Mouse (Mus musculus): ENCODE data around the gene Arfrp1. TPM values are rescaled to one million over a fixed set of nuclear protein-coding genes. Genes with fewer than 3 reads are reported as not detected.
A peak's percentile ranks its signal among the peaks of the same experiment; 100 is the strongest.

Arfrp1 gene
- total and polyA plus RNA-seq, 2 experiments from 2014 or later, result 14.7 to 70.7 TPM

DNA sequence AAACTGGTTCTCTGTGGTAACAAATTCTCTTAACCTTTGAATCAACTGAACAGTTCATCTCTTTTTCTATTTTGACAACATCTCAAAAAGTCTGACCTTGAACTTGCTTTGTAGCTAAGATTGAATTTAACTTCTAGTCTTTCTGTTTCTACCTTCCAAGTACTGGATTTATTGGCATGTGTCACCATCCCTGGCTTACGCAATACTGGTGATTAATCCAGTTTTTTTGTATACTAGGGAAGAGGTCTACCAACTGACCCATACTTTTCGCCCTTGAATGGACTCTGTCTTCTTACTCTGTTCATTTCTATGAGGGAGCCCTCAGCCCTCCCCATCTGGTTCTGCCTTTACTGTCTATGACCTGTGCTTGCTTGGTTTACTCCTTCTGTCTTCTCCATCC is 39.1 kb downstream of the Arfrp1 start:
- H3K4me2 ChIP-seq (ENCODE audit: low read depth, low read length), result no peak overlapping the region
- no peak overlapping the region for H3K4me3 ChIP-seq (ENCODE audit: low read length)
- DNase-seq (ENCODE audit: low spot score) (no peak), ATAC-seq (no peak)
- no peaks in the 10 kb centered on the region for H3K27me3 ChIP-seq (ENCODE audit: insufficient read depth, low read length)
- no peak overlapping the region for H3K27ac ChIP-seq
- WGBS, result 93% methylated on average over 2 of the region's 2 CpGs
- H3K9ac ChIP-seq (replicated peaks; ENCODE audit: low read length), result no peak overlapping the region
- TF ChIP-seq CTCF (IDR thresholded peaks at IDR 0.05; ENCODE audit: low read depth), result no peak
- no peaks in the 10 kb centered on the region for H3K4me1 ChIP-seq (ENCODE audit: insufficient read depth, low read length)
- H3K9me3 ChIP-seq (ENCODE audit: low read length), result no peaks in the 10 kb centered on the region
- peaks cover 44% of the 10 kb centered on the region for H3K36me3 ChIP-seq (ENCODE audit: insufficient read depth, low read length)

DNA sequence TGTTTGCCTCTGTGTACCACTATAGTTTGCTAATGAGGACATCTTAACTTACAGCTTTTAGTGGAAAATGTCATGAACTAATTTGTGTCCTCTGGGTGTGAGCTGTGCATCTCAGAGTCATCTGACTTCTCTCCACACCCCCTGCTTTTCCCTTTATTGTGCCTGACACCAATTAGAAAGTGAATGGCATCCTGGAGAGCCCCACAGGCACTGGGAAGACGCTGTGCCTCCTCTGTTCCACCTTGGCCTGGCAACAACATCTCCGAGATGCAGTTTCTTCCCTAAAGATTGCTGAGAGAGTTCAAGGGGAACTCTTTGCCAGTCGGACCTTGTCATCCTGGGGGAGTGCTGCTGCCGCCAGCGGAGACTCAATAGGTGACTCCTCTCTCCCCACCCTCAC is 43.1 kb downstream of the Arfrp1 start:
- H3K9me3 ChIP-seq (ENCODE audit: low read length), result no peaks in the 10 kb centered on the region
- 0 out of 2 replicates have a peak, but pooled peaks cover 6% of the 10 kb centered on the region for H3K4me1 ChIP-seq (ENCODE audit: insufficient read depth, low read length)
- ATAC-seq, result no peak
- H3K36me3 ChIP-seq (ENCODE audit: insufficient read depth, low read length), result peaks cover 24% of the 10 kb centered on the region
- H3K4me2 ChIP-seq (ENCODE audit: low read depth, low read length), result no peak overlapping the region
- TF ChIP-seq CTCF (IDR thresholded peaks at IDR 0.05; ENCODE audit: low read depth), result no peak
- no peak overlapping the region for H3K27ac ChIP-seq
- H3K9ac ChIP-seq (replicated peaks; ENCODE audit: low read length), result no peak overlapping the region
- H3K4me3 ChIP-seq (ENCODE audit: low read length), result no peak overlapping the region
- no peak for DNase-seq (ENCODE audit: low spot score)
- WGBS, result 73% methylated on average over 5 of the region's 5 CpGs
- H3K27me3 ChIP-seq (ENCODE audit: insufficient read depth, low read length), result no peaks in the 10 kb centered on the region

DNA sequence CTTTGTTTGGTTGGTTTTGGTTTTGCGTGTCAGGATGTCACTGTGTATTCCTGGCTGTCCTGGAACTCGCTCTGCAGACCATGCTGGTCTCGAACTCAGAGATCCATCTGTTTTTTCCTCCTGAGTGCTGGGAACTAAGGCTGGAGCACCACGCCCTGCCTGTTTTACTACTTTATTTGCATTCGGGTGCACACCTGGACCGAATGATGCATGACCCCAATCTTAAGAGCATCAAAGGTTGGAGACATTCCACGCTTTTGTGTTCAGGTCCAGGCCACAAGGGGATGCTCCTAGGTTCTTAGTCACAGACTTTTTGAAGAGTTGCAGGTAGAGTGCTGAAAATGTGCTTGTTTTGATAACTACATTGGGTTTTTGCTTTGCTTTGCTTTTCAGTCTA is 45.1 kb downstream of the Arfrp1 start:
- peak overlapping the region; percentile 55 for H3K9ac ChIP-seq (replicated peaks; ENCODE audit: low read length)
- H3K27ac ChIP-seq, result 0 out of 2 replicates have a peak overlapping the region, but pooled peaks have one; percentile 64
- H3K36me3 ChIP-seq (ENCODE audit: insufficient read depth, low read length), result peaks cover 24% of the 10 kb centered on the region
- 0 out of 2 replicates have a peak, but pooled peaks cover 6% of the 10 kb centered on the region for H3K4me1 ChIP-seq (ENCODE audit: insufficient read depth, low read length)
- 18% methylated on average over 7 of the region's 7 CpGs for WGBS
- DNase-seq (ENCODE audit: low spot score), result no peak
- no peak for ATAC-seq
- H3K4me3 ChIP-seq (ENCODE audit: low read length), result peak overlapping the region; percentile 63
- H3K4me2 ChIP-seq (ENCODE audit: low read depth, low read length), result peak overlapping the region; percentile 77
- H3K27me3 ChIP-seq (ENCODE audit: insufficient read depth, low read length), result no peaks in the 10 kb centered on the region
- H3K9me3 ChIP-seq (ENCODE audit: low read length), result no peaks in the 10 kb centered on the region
- 0 out of 2 replicates have a peak, but pooled peaks have one; percentile 5 for TF ChIP-seq CTCF (IDR thresholded peaks at IDR 0.05; ENCODE audit: low read depth)

DNA sequence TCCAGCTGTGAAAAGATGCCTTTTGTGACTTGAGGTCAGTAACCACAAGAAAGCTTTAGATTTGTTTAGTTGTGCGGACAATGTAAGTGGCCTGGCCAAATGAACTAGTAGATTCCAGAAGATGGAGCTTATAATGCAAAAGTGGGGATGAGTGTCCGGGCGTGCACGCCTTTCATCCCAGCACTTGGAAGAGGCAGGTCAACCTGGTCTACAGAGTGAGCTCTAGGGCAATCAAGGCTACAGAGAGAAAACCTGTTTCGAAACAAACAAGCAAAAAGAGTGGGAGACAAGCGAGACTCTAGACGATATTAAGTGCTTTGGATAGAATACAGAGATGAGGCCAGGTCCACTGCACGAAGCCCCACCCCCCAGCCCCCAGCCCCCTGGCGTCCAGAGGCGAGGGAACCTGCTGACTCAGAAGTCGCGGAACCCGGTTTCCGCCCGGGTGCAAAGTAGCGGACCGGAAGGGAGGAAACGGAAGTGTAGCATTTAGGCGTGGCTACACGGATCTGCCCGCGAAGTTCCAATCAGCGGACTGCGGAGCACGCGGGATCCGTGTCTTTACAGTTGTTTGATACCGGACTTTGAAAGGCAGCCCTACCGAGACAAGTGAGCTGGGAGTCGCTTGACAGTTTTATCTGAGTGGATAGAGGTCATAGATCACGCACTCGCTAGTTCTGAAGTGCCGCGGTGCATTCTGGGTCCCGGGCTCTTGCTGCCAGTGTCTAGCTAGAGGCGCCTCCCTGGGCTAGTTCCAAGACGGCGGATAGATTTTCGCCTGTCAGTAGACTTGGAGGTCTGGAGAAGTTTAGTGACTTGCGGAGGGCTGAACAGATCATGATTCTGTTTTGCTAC is 45.7 kb downstream of the Arfrp1 start, which contains the start of gene Rtel1:
Rtel1 (plus strand) TSS at position 492 of the 855 bp plus-strand sequence.
- H3K27me3 ChIP-seq (ENCODE audit: insufficient read depth, low read length), result no peaks in the 10 kb centered on the region
- H3K4me3 ChIP-seq (ENCODE audit: low read length), result peak within 1 kb of the TSS; percentile 63
- WGBS, result 5% methylated on average over 40 of the region's 40 CpGs
- peaks cover 24% of the 10 kb centered on the region for H3K36me3 ChIP-seq (ENCODE audit: insufficient read depth, low read length)
- 0 out of 2 replicates have a peak, but pooled peaks cover 6% of the 10 kb centered on the region for H3K4me1 ChIP-seq (ENCODE audit: insufficient read depth, low read length)
- DNase-seq (ENCODE audit: low spot score), result peak; percentile 94
- peak; percentile 96 for ATAC-seq
- peak within 1 kb of the TSS; percentile 77 for H3K4me2 ChIP-seq (ENCODE audit: low read depth, low read length)
- peak within 1 kb of the TSS; percentile 55 for H3K9ac ChIP-seq (replicated peaks; ENCODE audit: low read length)
- TF ChIP-seq CTCF (IDR thresholded peaks at IDR 0.05; ENCODE audit: low read depth), result peak; percentile 38; the same call in 1 of the 2 replicates
- H3K9me3 ChIP-seq (ENCODE audit: low read length), result no peaks in the 10 kb centered on the region
- H3K27ac ChIP-seq, result peak within 1 kb of the TSS; percentile 64

DNA sequence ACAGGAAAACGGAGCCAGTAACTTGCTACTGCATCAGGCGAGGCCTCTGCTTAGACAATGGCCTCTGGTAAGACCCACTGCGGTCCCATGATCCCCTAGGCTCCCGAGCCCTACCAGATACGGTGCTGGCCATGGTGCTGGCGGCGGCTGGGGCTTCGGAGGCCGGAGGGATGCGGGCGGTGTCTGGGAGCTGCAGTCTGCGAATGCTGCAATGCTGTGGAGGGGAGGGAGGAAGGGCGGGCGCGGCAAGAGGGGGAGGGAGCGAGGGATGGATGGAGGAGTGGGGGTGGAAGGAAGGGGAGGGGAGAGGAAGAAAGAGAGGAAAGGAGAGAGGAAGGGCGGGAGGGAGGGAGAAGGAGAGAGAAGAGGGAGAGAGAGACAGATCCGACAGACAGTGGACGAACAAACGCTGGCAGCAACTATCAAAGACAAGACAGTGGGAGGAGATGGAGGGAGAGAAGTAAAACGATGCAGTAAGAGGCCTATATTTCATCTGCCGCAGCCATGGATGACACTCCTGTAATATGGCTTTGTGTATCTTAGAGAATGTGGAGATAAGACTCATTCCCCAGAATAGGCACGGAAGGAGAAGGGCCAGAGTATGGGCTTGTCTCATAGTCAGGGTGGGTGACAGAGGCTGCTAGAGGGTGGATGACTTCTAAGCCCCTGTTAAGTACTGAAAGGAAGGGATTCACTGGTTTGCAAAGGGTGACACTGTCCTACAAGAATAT is 51.0 kb downstream of the Arfrp1 start, which contains the start of gene Stmn3:
Stmn3 (minus strand) TSS at position 421 of the 731 bp plus-strand sequence.
- Histone ChIP-seq H3K4me2 (ENCODE audit: low read depth, low read length) (peak within 1 kb of the TSS; percentile 73), H3K4me3 (ENCODE audit: low read length) (peak within 1 kb of the TSS; percentile 85), H3K27me3 (ENCODE audit: insufficient read depth, low read length) (no peaks in the 10 kb centered on the region), H3K9ac (replicated peaks; ENCODE audit: low read length) (peak within 1 kb of the TSS; percentile 88), H3K36me3 (ENCODE audit: insufficient read depth, low read length) (0 out of 2 replicates have a peak, but pooled peaks cover under 1% of the 10 kb centered on the region), H3K4me1 (ENCODE audit: insufficient read depth, low read length) (peaks cover 4% of the 10 kb centered on the region; the same call in 1 of the 2 replicates), H3K9me3 (ENCODE audit: low read length) (no peaks in the 10 kb centered on the region), H3K27ac (peak within 1 kb of the TSS; percentile 90)
- ATAC-seq (peak; percentile 92), DNase-seq (ENCODE audit: low spot score) (peak; percentile 85)
- TF ChIP-seq CTCF (IDR thresholded peaks at IDR 0.05; ENCODE audit: low read depth), result no peak
- WGBS, result 2% methylated on average over 23 of the region's 23 CpGs

DNA sequence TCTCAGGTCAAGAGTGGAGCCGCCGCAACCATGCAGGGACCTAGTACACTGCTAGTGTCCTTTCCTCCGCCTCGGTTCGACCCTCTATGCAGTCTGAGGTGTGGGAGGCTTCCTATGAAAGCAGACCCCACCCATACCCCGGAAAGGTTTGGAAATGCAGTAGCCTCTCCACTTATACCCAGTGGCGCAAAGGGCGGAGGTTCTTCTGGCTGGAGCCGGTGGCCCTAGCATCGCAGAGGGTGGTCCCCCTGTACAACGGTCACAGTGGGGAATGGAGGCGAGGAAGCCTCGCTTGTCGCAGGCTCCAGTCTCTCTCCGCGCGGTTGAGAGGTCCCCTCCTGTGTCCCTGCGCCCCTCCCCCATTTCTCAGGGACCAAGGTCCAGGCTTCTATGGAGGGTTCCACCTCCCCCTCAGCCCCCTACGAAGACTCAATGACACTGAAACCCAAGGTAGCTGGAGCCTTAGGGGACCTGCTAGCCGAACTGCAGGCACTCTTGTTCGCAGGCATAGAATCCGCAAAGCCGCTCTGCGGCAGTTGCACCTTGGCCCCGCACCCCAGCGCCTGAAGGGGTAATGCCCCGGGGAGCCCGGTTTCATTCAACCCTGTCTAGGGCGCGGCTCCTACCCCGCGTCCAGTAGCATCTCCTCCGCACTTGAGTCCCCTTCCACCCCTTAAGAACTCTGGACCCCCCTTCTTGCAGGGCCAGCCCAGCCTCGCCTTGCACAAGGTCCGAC is 51.7 kb downstream of the Arfrp1 start:
- DNase-seq (ENCODE audit: low spot score) (peak; percentile 57), ATAC-seq (peak; percentile 79)

More for the DNA sequence above, 51.7 kb downstream of the Arfrp1 start:
- no peak for TF ChIP-seq CTCF (IDR thresholded peaks at IDR 0.05; ENCODE audit: low read depth)
- Histone ChIP-seq H3K27me3 (ENCODE audit: insufficient read depth, low read length) (no peaks in the 10 kb centered on the region), H3K4me3 (ENCODE audit: low read length) (peak overlapping the region; percentile 85), H3K4me2 (ENCODE audit: low read depth, low read length) (peak overlapping the region; percentile 73), H3K36me3 (ENCODE audit: insufficient read depth, low read length) (peaks cover 8% of the 10 kb centered on the region), H3K9me3 (ENCODE audit: low read length) (no peaks in the 10 kb centered on the region), H3K27ac (peak overlapping the region; percentile 90), H3K4me1 (ENCODE audit: insufficient read depth, low read length) (peaks cover 4% of the 10 kb centered on the region; the same call in 1 of the 2 replicates), H3K9ac (replicated peaks; ENCODE audit: low read length) (peak overlapping the region; percentile 88)
- 1% methylated on average over 35 of the region's 35 CpGs for WGBS

Measured in hindbrain, postnatal 0 days (tissue).